Mouse (Mus musculus): Measurements from ENCODE around the gene Wnt2b.

Gene Wnt2b

DNA sequence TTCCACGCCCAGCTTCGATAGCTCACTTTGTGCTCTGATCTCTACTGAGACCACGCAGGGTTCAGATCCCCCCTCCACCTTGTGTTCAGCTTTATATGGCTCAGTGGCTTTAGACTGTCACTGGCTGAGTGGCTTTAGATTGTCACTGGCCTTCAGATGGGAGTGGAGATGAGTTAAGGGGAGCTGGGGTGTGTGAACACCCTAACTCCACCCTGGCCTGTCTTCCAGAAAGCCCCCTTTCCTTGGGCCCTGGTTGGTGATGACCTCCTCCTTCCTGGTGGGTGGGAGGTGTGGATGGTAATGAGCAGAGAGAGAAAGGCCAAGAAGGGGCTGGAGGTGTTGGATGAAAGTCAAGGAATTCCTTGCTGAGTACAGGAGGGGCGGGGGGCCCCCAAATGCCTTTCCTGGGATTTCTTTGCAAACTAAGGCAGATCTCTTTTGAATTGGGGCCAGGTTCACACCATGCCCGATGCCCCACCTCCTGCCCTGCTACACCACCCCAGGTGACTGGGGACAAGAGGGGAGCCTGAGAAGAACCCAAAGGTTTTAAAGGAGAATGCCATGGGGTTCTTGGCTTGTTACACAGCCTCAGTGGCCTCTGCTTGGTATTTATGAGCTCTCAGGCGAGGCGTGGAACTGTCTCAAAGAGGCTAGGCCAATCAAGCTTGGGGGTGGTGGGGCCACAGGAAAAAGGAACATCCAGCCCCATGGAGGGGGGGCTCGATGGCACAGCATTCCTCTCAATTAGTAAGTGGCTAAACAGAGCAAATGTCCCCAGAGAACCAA is 3.5 kb upstream of the Wnt2b start:
- in situ Hi-C loops (cut with MboI, MseI) = loop anchor here (5.0 kb wide), 1 partner anchor 193 kb away; no protein-coding TSS in a partner anchor

DNA sequence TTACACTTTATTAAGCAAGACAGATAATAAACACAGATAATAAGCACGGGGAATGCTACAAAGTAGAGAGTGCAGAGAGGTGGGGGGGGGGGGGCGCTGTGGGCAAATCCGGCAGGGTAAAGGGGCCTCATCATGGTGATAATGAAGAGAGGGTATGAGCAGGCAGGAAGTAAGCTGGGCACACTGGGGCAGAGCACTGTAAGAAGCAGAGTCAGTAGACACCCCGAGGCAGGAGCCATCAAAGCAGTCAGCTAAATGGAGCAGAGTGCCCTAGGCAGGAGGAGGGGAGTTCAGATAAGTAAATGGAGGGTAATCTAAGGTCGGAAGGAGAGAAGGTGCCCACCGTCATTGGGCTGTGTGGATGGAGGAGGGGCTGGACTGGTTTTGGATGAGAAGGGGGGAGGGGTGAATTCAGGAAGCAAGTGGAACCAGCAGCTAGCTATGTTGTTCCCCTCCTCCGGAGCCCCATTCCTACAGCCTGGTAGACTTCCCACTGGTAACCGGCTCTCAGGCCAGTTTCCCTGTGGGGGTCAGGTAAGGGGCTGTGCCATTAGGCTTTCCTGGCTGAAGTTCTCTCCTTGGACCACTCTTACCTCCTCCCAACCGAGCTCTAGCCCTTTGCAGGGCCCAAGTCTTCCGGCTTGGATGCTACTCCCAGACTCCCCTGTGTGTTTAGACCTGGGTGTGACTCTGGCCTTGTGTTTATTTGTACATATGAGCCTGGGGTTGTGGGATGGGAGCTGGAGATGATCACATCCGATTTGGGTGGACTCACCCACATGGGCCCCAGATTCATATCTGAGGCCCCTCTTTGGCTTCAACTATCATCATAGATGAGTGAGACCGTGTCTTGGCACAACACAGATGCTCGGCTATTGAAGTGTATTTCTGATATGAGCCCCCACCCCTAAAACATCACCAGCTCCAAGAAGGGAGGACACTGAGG is 1.9 kb upstream of the Wnt2b start:
- in situ Hi-C loops (cut with MboI, MseI) = no loop called here

DNA sequence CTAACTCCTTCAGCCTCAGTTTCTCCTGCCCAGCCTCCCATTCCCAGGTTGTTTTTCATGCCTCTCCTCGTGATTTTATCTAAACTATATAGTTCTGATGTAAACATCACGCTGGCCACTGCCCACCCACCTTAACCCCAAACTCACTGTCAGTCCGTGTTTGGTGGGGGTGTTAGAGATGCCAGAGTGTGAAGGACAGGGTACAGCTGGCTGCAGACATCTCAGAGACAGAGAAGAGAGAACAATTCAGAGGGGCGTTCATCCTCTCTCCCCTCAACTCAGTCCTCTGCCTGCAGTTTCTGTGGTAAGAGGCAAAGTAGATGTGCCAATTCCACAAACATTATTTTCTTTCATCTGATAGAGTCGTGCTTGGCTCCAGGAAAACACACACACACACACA is 1.1 kb upstream of the Wnt2b start:
- in situ Hi-C loops (cut with MboI, MseI) = no loop called here

DNA sequence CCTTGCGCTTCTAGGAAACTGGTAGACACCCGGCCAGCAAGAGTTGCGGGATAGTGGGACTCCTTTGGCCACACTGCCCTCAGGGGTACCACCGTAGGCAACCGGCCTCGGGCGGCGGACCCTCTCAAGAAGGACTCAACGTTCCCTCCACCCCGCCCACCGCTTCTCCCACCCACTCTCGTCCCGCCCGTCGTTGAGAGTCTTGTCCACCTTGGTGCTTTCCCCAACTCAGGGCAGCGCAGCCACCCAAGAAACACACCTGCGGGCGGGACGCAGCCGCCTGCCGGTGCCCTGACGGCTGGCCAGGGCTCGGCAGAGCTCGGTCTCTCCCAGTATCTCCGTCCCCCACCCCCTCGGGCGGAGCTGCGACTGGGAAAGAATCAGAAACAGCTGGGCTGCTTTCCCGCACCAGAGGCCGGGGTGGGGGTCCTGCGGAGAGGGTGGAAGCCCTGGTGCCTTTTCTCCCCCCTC is 455 bp upstream of the Wnt2b start:
- in situ Hi-C loops (cut with MboI, MseI) = no loop called here

DNA sequence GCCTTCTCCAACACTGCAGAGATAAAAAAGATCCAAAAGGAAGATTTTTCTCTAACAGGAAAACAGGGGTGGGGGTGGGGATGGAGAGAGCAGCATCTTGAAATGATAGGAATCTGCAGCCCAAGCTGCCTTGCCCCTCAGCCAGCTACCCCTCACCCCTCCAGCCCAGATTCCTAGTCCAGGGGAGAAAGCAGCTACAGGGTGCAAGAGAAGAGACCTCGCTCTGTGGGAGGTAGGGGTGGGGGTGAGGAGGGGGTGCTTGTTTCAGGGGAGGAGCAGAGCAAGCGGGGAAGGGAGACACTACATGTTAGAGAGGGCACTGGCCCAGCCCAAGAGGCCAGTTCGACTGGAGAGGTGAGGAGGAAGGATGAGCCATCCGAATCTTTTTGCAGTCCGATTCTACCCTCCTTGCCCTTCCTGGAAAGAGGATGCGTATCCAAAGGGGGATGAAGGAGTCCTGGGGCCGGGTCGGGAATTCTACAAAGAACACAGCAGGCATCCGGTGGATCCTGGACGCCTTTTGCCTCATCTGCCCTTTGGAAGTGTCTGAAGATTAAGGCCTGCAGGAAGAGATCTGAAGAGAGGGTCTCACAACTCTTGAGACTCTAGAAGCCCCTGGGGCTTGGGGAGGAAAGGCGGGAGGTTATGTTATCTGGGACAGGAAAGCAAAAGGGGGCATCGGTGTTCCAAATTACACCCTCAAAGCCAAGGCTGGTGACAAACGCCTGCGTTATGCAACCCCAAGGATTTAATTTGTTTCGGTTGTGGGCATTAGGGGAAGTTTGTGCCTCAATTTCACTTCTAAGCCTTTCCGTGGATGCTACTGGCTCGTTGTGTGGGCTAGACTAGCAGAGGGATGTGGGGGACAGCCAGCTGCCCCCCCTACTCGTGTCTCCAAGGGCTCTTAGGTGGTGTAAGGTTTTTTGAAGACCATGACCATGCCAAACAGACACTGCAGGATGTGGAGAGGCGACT is 1.4 kb downstream of the Wnt2b start:
- in situ Hi-C loops (cut with MboI, MseI) = no loop called here

DNA sequence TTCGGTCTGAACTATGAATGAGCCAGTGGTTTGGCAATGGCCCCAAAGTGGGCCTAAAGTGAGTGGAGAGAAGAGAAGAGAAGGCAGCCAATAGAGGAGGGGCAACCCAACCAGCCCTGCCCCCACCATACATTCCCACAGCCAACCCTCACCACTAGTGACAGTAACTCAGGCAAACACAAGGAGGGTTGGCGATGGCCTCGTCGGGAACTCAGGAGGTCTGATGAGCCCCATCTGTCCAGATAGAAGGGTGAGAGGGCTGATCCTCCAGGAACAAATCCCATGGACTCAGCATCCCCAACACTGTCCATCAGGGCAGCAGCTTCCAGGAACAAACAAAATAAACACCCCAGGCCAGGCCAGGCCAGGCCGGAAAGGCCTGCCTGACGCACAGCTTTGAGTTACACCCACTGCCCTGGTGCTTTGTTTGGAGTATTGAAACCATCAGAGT is 5.6 kb downstream of the Wnt2b start:
- in situ Hi-C loops (cut with MboI, MseI) = no loop called here

DNA sequence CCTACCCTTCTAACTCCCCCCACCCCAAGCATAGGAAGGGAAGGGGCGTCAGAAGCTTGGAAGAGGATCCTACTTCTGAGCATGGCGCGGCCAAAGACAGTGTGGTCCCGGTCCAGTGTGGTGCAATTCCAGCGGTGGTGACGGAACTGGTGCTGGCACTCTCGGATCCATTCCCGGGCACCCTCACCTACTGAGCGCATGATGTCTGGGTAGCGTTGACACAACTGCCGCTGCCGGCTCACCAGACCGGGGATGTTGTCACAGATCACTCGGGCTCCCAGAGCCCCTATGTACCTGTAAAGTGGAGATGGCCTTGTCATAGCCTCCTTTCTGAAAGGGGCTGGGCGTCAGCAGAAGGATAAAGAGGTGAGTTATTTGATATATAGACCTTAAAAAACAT is 7.2 kb downstream of the Wnt2b start:
- in situ Hi-C loops (cut with MboI, MseI) = no loop called here

DNA sequence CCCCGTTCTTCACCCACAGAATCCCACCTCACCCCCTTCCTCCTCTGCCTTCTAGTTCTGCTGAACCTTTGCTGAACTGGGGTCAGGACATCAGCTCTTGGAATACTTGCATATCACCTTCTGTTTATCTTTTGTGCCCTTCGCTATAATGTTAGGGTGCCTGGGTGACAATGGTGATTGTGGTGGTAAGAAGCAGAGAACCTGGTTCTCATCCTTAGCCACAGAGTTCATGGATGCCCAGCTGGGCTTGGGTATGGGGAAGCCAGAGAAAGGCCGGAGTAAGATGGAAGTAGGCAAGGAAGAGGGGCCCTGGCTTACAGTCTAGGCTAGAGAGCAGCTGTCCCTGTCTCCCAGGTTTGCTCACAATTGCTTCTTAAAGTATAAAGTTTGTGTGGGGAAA is 7.6 kb downstream of the Wnt2b start:
- in situ Hi-C loops (cut with MboI, MseI) = no loop called here

DNA sequence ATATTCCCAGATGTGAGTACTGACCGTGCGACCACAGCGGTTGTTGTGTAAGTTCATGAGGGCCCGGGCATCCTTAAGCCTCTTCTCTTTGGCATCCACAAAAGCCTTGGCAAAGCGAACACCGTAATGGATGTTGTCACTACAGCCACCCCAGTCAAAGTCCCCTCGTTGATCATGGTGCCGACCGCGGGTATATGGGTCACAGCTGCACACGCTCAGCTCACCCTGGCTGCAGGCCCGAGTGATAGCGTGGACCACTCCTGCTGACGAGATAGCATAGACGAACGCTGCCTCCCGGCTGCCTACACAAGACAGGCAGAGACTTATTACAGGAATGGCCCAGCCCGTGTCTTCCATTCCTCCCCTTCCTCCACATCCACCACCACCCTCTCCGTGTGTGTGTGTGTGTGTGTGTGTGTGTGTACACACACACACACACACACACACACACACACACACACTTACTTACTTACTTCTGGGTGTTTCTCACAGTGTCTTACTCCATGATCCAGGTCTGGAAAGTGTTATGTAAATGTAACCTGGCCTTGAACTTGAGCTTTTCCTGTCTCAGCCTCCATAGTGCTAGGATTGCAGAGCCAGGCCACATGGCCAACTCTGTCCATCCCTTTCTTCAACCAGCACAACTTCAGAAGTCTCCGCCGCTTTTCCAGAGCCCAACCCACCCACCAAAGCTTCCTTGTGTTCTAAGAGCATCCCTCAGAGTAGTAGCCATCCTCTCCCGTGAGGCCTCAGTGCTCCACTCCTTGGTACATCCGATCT is 8.6 kb downstream of the Wnt2b start:
- in situ Hi-C loops (cut with MboI, MseI) = no loop called here

DNA sequence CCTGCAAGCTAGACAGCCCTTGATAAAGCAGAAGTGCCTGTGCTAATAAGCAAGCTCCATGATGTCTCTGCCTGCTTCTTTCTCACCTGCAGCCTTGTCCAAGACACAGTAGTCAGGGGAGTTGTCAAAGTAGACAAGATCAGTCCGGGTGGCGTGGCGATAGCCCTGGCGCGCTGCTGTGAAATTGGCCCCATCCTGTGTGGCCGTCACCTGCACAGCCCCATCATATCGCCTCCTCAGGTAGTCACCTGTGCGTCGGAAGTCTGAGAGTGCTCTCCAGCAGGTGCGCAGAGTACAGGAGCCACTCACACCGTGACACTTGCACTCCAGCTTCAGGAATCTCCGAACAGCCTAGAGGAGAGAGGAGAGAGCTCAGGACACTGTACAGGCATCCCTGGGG is 10.8 kb downstream of the Wnt2b start:
- in situ Hi-C loops (cut with MboI, MseI) = no loop called here

DNA sequence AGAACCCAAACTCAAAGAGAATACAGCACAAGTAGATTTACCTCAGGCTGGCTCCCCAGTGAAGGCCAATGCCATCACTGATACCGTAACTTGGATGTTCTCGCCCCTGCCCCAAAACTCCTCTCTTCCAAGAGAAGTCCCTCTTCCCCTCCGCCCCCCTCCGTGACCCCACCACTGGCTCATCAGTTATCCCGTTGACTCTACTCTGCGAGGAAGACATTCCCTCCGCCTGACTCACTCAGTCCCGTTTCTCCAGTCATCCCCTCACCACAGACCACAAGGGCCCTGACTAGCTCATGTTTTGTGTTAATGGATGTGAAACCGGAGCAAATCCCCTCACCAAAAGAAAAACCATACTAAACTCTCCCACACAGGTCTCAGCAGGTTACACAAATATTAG is 16.8 kb downstream of the Wnt2b start:
- in situ Hi-C loops (cut with MboI, MseI) = no loop called here

DNA sequence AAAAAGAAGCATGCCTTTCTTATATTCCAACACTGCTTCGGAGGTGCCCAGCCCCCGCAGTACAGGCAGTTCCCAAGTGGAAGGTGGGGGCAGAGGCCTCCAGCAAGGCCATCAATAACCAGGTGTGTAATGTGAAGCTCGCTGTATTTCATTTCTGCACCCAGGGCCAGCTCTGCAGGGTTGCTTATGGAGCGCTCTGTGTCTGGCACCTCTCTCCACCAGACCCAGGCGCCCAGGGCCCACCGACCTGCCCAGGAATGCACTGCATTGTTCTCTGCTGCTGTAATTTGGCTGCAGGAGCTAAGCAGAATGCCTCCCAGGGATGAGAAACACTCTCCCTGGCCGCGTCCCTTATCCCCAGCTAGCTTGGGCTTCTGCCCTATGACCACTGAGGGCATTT is 18.4 kb downstream of the Wnt2b start:
- in situ Hi-C loops (cut with MboI, MseI) = no loop called here

DNA sequence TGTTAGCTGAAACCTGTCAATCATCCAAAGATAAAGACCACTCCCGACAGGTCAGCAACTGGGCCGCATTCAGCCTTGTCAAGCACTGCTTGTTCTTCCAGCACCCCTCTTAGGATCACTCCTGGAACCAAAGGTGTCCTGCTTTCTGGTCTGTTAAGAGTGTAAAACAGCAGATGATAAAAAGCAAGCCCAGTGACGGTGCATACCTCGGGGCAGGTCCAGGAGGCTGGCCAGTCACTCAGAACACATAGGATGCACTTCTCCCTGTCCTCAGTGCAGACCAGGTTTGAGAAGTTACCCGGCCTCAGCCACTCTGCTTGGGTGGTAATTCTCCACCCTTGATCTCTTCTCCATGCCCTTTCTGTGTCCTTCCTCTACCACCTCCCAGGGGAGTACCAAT is 19.0 kb downstream of the Wnt2b start:
- in situ Hi-C loops (cut with MboI, MseI) = no loop called here

DNA sequence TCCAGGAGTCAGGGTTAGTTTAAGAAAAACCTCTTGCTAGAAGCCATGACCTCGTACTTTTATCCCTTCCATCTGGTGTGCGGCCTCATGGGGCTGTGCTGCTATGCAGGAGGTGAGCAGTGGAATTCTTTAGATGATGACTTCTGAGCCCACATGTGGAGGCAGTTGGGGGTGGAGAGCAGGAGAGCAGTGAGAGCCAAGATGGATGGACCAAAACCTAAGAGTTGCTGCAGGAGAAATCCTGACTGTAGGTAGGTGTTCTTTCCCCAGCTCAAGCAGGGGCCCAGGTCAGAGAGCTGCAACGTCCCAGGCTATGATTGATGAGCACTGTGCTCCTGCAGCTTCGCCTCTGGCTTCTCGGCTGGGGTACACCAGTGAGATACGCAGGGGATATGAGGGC is 21.0 kb downstream of the Wnt2b start:
- in situ Hi-C loops (cut with MboI, MseI) = no loop called here

DNA sequence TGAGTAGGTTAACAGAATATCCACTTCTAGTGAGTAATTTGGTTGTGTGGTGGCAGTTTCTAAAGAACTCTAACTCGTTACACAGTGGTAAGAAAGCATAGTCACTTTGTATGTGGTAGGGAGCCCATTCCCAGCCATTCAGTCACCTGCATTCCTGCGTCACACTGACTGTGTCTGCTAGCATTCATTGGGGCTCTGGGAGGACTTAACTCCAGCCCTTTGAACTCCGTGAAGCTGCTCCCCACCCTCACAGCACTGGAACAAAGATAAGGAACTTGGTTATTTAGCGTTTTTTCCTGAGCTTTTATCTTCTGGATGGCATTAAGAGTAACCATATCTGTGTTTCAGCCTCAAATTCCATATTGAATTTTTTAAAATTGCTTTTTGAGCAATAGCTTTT is 23.4 kb downstream of the Wnt2b start:
- in situ Hi-C loops (cut with MboI, MseI) = no loop called here

DNA sequence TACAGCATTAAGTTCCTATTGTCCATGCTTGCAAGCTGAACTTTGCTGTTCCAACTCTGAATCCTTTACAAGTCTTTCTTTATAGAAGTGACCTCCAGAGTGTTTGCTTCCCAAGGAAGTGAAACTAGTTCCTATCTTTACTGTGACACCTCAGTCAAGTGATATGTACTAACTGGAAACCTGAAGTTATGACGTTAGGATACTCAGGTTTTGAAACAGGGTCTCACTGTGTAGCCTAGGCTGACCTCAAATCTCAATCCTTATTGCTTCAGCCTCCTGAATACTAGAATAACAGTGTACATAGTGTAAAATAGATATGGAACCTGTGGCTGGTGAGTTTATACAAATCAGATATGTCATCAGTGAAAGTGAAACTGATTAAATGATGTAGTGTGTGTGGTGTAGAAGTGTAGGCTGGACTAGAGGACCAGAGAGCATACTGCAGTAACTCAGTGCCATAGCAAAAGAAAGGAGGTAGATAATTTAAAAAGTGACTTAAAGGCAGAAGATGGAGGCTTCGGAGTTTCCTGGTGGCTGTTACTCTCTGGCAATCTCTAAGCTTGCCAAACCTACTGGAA is 23.9 kb downstream of the Wnt2b start:
- in situ Hi-C loops (cut with MboI, MseI) = no loop called here

DNA sequence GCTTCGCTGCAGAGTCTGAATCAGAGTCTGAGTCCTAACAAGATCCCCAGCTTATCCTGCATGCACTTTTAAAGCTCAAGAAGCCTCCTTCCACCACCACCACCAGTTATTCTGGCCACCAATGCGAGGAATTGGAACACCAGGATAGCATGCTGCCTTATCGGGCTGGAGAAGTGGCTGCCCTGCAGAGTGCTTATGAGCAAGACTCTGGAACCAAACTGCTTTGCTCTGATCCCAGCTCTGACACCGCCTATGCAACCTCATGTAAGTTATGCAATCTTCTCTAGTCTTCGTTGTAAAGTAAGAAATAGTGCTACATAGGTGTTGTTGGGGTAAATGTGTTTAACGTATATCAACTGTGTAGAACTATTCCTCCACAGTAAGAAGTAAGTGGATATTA is 32.3 kb downstream of the Wnt2b start:
- in situ Hi-C loops (cut with MboI, MseI) = no loop called here

DNA sequence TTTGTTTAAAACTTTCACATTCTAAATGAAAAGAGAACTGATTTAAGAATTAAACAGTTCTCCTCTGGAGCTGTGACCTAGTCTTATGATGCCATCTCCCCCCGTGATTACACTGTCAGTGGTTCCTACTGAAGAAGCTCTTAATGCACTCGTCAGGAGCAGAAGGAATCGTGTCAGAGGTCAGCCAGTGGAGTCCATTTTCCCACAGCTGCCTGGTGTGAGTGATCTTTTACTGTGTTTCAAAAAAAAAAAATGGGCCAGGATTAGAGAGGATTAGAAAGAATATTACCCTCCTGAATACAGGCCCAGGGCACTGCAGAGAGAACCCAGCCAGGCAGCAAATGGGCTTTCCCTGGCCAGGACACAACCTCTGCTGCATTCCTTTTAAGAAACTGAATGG is 46.7 kb downstream of the Wnt2b start:
- in situ Hi-C loops (cut with MboI, MseI) = no loop called here

DNA sequence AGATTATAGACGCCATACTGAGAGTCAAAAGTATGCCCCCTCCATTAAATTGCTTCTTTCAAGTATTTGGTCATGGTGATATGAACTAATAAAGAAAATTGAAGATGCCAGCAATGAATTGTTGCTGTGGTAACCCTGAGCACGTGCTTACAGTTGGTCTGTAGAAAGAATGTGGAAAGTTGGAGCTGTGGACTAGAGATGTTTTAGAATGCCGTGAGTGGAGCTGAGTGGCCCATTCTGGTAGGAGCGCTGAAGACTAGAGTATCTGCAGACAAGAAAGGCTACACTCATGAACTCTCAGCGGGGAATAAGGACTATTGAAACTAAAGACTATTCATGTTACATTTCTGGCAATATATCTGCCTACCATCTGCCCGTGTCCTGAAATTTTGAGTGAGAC is 52.5 kb downstream of the Wnt2b start:
- in situ Hi-C loops (cut with MboI, MseI) = no loop called here

DNA sequence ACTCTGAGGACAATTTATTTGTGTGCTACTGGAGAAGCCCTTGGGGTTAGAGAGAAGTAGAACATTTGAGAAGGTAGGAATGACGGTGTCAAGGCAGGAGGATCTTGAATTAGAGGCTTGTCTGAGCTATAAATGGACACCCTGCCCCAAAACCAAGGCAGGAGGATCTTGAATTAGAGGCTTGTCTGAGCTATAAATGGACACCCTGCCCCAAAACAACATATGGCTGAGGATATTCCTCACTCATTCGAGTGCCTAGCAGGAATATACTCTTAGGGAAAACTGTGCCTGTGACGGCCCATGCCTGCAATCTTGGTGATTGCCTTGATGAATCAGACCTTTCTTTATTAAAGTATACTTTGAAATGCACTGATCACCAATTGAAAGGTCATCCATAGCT is 55.7 kb downstream of the Wnt2b start:
- in situ Hi-C loops (cut with MboI, MseI) = no loop called here
